Mouse (Mus musculus) layer of hippocampus, postnatal 25 days (tissue): ENCODE measurements around the gene 4930555G01Rik. TPM values are rescaled to one million over a fixed set of nuclear protein-coding genes. Genes with fewer than 3 reads are reported as not detected.
"Not testable (repeated sequence)": the region's sequence is repeated elsewhere in the genome, so short reads cannot be mapped to it uniquely, and the experiment has no call there.

ENCODE experiments used
- DNase-seq, 2 experiments: peaks; one replicate each; pipeline ENCODE4 v3.0.0; 2022; ENCODE audit warnings: mixed read lengths in 2 of 2, low spot score in 1 of 2; ENCODE audit errors: extremely low spot score in 1 of 2
- total RNA-seq, 2 experiments: library from RNA; stranded (reverse); gene quantifications; 2 replicates each; pipeline ENCODE4 v1.2.3; 2021

Gene 4930555G01Rik
- not detected for total RNA-seq

- DNase-seq, result not testable (repeated sequence)
Measured at GRCm38 (mm10) chr14:5050329-5050728, at the start of gene 4930555G01Rik. 4930555G01Rik (plus strand) TSS chr14:5050629.

GRCm38 (mm10) chr14:5015591-5015990, 34.8 kb upstream of the 4930555G01Rik start, which contains the start of gene Gm3298:
Gm3298 (plus strand) TSS chr14:5015891.
- not testable (repeated sequence) for DNase-seq

GRCm38 (mm10) chr14:5070611-5071490, 20.4 kb downstream of the 4930555G01Rik start, which contains the start of gene Gm8281:
Gm8281 (plus strand) TSS chr14:5071040.
- DNase-seq, result not testable (repeated sequence)

Other genes with a start within 250 kb of the 4930555G01Rik start
- gene Gm3269, start 212.5 kb upstream of the 4930555G01Rik start, total RNA-seq, result not detected
- 10 to 100 TPM in 1 of 2 experiments, 1 to 10 TPM in 1; 9.0 to 11.8 TPM for gene Gm3264, start 195.1 kb upstream of the 4930555G01Rik start, total RNA-seq
- gene Gm3278, start 158.2 kb upstream of the 4930555G01Rik start, total RNA-seq, result not detected
- not detected for gene Gm8297, start 66.7 kb upstream of the 4930555G01Rik start, total RNA-seq
- gene Gm3298, start 34.7 kb upstream of the 4930555G01Rik start, total RNA-seq, result under 1 TPM in 1 of 2 experiments, not detected in 1; 0.94 TPM
- gene Gm8281, start 20.4 kb downstream of the 4930555G01Rik start, total RNA-seq, result 1 to 10 TPM in 1 of 2 experiments, under 1 TPM in 1; 0.77 to 1.7 TPM
- gene Gm8279, start 80.9 kb downstream of the 4930555G01Rik start, total RNA-seq, result not detected
- not detected for gene Gm3317, start 113.9 kb downstream of the 4930555G01Rik start, total RNA-seq
- gene Gm8271, start 135.2 kb downstream of the 4930555G01Rik start, total RNA-seq, result not detected
- gene Gm3526, start 210.0 kb downstream of the 4930555G01Rik start, total RNA-seq, result under 1 TPM in 1 of 2 experiments, not detected in 1; 0.15 TPM